Mouse (Mus musculus) midbrain, embryonic 15.5 days (tissue): ENCODE results near the gene Echdc3. TPM values are rescaled to one million over a fixed set of nuclear protein-coding genes. Genes with fewer than 3 reads are reported as not detected.

Source experiments
- ATAC-seq: fragments of 200-750 bp; cut with Nextera tagmentation; replicated peaks from 2 replicates; pipeline ENCODE4 v1.8.0; 2017; ENCODE audit warnings: moderate TSS enrichment
- H3K27ac ChIP-seq: fragments of 300-500 bp; sonication (generic); 2 replicates; pipeline ENCODE4 v1.5.1; 2015; ENCODE audit warnings: mild to moderate bottlenecking, inconsistent platforms
- H3K27me3 ChIP-seq: fragments of 300-500 bp; sonication (generic); replicated peaks from 2 replicates; pipeline ENCODE4 v1.6.1; 2015; ENCODE audit warnings: inconsistent platforms
- H3K36me3 ChIP-seq: fragments of 300-500 bp; sonication (generic); replicated peaks from 2 replicates; pipeline ENCODE4 v1.6.1; 2015; ENCODE audit warnings: inconsistent platforms
- H3K4me1 ChIP-seq: fragments of 300-500 bp; sonication (generic); 2 replicates; pipeline ENCODE4 v1.6.1; 2015; ENCODE audit warnings: inconsistent platforms
- H3K4me2 ChIP-seq: fragments of 300-500 bp; sonication (generic); 2 replicates; pipeline ENCODE4 v1.6.1; 2015; ENCODE audit warnings: inconsistent platforms, mild to moderate bottlenecking, moderate library complexity
- H3K4me3 ChIP-seq: fragments of 300-500 bp; sonication (generic); 2 replicates; pipeline ENCODE4 v1.5.1; 2015; ENCODE audit warnings: mild to moderate bottlenecking, inconsistent platforms
- H3K9ac ChIP-seq: fragments of 300-500 bp; sonication (generic); 2 replicates; pipeline ENCODE4 v1.6.1; 2015; ENCODE audit warnings: mild to moderate bottlenecking, inconsistent platforms
- H3K9me3 ChIP-seq: fragments of 300-500 bp; sonication (generic); 2 replicates; pipeline ENCODE4 v1.6.1; 2016; ENCODE audit warnings: inconsistent platforms
- WGBS: fragments of 180-500 bp; shearing (Covaris S2); methylation state at CpG from one replicate; pipeline ENCODE4 v1.1.7; 2015; ENCODE audit warnings: mixed read lengths; 5-methylcytosine and 5-hydroxymethylcytosine counted together
- polyA plus RNA-seq: library from polyadenylated mRNA; unstranded; fragments of >200 nt; fragmentation: Nextera tagmentation; extraction: Ambion mirVana; gene quantifications from 2 replicates; pipeline ENCODE4 v1.2.1, GENCODE M21; 2015

Echdc3 gene
- polyA plus RNA-seq, 1 experiment from 2014 or later: 1.2 TPM

DNA sequence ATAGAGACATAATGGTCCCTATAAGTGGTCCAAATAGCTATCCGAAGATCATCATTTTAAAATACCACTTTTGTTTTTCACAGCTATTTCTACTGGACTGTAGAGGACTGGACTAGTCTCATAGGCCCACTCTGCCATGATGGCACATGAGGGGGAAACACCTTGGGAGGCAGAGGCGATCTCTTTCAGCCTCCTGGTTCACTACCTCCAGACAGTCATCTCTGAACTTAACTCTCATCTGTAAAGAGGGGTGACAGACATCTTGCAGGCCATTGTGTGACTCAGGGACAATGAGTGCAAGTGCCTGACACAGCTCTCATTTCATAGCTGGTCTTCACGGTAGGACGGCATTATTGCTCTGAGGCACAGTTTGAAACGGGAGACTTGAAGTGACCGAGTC lies 2.0 kb downstream of the Echdc3 start:
- H3K4me2 ChIP-seq: no peak overlapping the region
- no peak for ATAC-seq
- no peak overlapping the region for H3K27ac ChIP-seq
- H3K9ac ChIP-seq: no peak overlapping the region
- no peak overlapping the region for H3K4me3 ChIP-seq
- no peaks in the 10 kb centered on the region for H3K27me3 ChIP-seq
- peaks cover 14% of the 10 kb centered on the region for H3K4me1 ChIP-seq
- no peaks in the 10 kb centered on the region for H3K9me3 ChIP-seq
- no peaks in the 10 kb centered on the region for H3K36me3 ChIP-seq
- 85% methylated on average over 6 of the region's 6 CpGs for WGBS

DNA sequence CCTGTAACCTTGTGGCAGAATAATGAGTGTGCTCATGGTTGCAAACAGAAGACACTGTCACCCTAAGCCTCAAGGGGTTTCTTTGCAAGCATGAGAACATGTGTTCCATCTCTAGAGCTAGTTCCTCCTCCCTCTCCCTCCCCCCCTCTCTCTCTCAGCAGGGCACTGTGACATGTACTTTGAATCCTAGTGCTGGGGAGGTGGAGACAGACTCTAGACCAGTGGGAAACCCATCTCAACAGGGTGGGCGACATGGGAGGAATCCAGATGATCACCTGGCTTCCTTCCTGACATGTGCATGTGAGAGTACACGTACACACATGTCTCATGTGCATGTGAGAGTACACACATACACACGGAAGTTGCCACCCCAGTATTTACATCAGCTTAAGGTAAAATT lies 3.1 kb downstream of the Echdc3 start:
- H3K27me3 ChIP-seq: no peaks in the 10 kb centered on the region
- H3K27ac ChIP-seq: no peak overlapping the region
- H3K36me3 ChIP-seq: no peaks in the 10 kb centered on the region
- H3K4me1 ChIP-seq: peaks cover 14% of the 10 kb centered on the region
- H3K9me3 ChIP-seq: no peaks in the 10 kb centered on the region
- H3K4me3 ChIP-seq: no peak overlapping the region
- no peak overlapping the region for H3K4me2 ChIP-seq
- no peak for ATAC-seq
- 86% methylated on average over 3 of the region's 3 CpGs for WGBS
- H3K9ac ChIP-seq: no peak overlapping the region

- ATAC-seq: no peak
- Histone ChIP-seq H3K9ac (no peak overlapping the region), H3K4me2 (no peak overlapping the region), H3K36me3 (no peaks in the 10 kb centered on the region), H3K4me1 (peaks cover 14% of the 10 kb centered on the region), H3K9me3 (no peaks in the 10 kb centered on the region), H3K27me3 (no peaks in the 10 kb centered on the region), H3K4me3 (no peak overlapping the region), H3K27ac (no peak overlapping the region)
- 75% methylated on average over 11 of the region's 11 CpGs for WGBS
These were observed 3.7 kb downstream of the Echdc3 start for GRCm38 (mm10) chr2:6209116-6209515.

- Histone ChIP-seq H3K27ac (no peak overlapping the region), H3K27me3 (no peaks in the 10 kb centered on the region), H3K9me3 (no peaks in the 10 kb centered on the region), H3K36me3 (no peaks in the 10 kb centered on the region), H3K4me2 (no peak overlapping the region), H3K4me1 (peaks cover 7% of the 10 kb centered on the region), H3K4me3 (no peak overlapping the region), H3K9ac (no peak overlapping the region)
- 82% methylated on average over 2 of the region's 2 CpGs for WGBS
- ATAC-seq: no peak
These were observed 5.1 kb downstream of the Echdc3 start for GRCm38 (mm10) chr2:6207736-6208135.

DNA sequence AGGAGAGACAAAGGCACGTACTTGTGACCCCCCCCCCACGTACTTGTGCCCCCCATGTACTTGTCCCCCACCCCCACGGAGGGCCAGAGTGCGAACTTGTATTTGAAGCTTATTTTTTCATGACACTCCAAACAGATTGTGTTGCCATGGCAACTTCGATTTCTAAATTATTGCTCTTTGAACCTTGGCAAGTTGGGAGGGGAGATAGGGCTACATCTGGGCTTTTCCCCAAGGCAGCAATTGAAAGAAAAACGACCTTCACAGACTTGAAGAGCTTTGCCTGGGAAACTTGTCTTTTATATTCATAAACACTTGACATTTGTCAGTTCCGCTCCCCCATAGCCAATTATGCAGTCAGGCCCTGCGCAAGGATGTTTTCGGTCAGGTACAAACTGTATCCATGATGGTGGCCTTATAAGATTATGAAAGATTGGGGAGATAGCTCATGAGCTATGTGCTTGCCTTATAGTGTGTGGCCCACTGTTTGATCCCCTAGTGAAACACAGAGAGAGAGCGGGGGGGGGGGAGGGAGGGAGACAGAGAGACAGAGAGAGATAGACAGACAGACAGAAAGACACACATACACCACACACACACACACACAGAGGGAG lies 16.4 kb downstream of the Echdc3 start:
- Histone ChIP-seq H3K9me3 (no peaks in the 10 kb centered on the region), H3K36me3 (no peaks in the 10 kb centered on the region), H3K9ac (no peak overlapping the region), H3K4me2 (peak overlapping the region; percentile 13; the same call in 1 of the 2 replicates), H3K4me1 (peaks cover 12% of the 10 kb centered on the region), H3K4me3 (no peak overlapping the region), H3K27ac (peak overlapping the region; percentile 45), H3K27me3 (no peaks in the 10 kb centered on the region)
- peak; percentile 53 for ATAC-seq
- WGBS: 30% methylated on average over 10 of the region's 10 CpGs

DNA sequence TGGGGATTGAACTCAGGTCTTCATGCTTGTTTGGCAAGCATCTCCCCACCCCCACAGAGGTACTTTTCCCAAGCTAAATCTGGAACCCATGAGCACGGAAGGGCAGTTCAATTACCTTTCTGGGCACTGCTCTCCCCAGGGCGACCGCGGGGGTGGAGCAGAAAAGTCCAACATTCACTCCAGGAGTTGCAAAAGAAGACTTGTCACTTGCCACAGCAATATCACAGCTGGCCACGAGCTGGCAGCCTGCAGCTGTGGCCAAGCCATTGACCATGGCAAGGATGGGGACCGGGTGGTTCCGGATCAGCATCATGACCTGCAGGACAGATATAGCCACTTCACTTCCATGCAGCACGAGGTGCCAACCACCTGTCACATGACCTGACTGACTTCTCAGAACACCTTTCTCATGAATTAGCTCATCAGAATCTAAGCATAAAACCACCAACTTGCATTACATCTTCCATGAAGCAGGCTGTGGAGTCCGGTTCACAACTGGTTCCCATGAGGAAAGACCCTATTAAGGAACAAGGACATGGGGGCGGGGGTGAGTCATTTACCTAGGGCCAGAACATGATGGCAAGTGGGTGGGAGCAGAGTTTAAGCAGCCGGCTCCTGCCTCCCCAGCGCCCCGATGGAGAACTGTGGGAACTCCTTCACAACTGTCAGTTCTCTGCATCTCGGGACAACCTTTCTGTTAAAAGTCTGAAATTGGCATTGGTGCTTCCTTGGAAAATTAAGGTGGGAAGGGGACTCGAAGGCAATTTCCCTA lies 17.2 kb downstream of the Echdc3 start:
- 71% methylated on average over 15 of the region's 15 CpGs for WGBS
- Histone ChIP-seq H3K27me3 (no peaks in the 10 kb centered on the region), H3K36me3 (no peaks in the 10 kb centered on the region), H3K9me3 (no peaks in the 10 kb centered on the region), H3K4me3 (no peak overlapping the region), H3K27ac (peak overlapping the region; percentile 45), H3K4me1 (peaks cover 12% of the 10 kb centered on the region), H3K4me2 (no peak overlapping the region), H3K9ac (no peak overlapping the region)
- peak; percentile 38; the same call in 1 of the 2 replicates for ATAC-seq

DNA sequence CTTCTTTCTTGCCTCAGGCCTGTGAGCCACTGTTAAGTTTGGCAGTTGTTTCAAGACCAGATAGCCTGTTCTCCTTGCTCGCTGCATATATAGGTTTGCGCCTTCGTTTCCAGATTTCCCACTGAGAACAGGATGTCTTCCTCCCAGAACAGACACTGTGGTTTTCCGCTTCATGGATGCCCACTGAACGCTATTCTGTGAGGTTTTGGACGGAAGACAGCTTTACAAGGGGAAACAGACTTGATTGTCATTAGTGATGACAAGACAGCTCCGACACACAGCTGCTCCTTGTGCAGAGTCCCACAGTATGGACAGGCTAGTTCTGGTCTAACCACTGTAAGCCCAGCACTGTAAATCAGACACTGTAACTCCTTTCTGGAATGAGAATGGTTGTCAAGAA lies 18.3 kb downstream of the Echdc3 start:
- H3K9me3 ChIP-seq: no peaks in the 10 kb centered on the region
- no peak overlapping the region for H3K4me2 ChIP-seq
- H3K4me3 ChIP-seq: no peak overlapping the region
- H3K4me1 ChIP-seq: peaks cover 12% of the 10 kb centered on the region
- no peak overlapping the region for H3K9ac ChIP-seq
- ATAC-seq: no peak
- no peaks in the 10 kb centered on the region for H3K36me3 ChIP-seq
- WGBS: 68% methylated on average over 7 of the region's 7 CpGs
- H3K27me3 ChIP-seq: no peaks in the 10 kb centered on the region
- H3K27ac ChIP-seq: no peak overlapping the region

DNA sequence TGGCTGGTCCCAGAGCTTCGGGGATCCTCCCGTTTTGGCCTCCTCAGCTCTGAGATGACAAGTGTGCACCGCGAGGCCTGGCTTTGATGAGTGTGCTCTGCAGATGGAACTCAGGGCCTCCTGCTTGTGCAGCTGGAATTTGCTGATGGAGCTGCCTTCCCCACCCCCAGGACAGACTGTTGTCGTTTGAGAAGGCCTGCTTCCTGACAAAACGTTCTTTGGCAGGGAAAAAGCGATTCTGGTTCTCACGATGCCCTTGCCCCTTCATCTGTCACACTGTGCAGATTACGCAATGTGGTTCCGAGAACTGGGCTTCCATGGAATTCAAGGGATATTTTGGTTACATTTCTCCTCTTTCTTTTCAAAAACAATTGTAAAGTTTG lies 19.3 kb downstream of the Echdc3 start:
- Histone ChIP-seq H3K4me2 (no peak overlapping the region), H3K27ac (no peak overlapping the region), H3K36me3 (no peaks in the 10 kb centered on the region), H3K9ac (no peak overlapping the region), H3K9me3 (no peaks in the 10 kb centered on the region), H3K4me1 (peaks cover 12% of the 10 kb centered on the region), H3K4me3 (no peak overlapping the region), H3K27me3 (no peaks in the 10 kb centered on the region)
- WGBS: 72% methylated on average over 10 of the region's 10 CpGs
- no peak; the same call in 1 of the 2 replicates for ATAC-seq

- Histone ChIP-seq H3K27ac (no peak overlapping the region), H3K4me2 (no peak overlapping the region), H3K36me3 (no peaks in the 10 kb centered on the region), H3K9ac (no peak overlapping the region), H3K27me3 (no peaks in the 10 kb centered on the region), H3K9me3 (no peaks in the 10 kb centered on the region), H3K4me3 (no peak overlapping the region), H3K4me1 (peaks cover 12% of the 10 kb centered on the region)
- 75% methylated on average over 20 of the region's 20 CpGs for WGBS
- ATAC-seq: peak; percentile 62
These were observed 19.8 kb downstream of the Echdc3 start for GRCm38 (mm10) chr2:6192820-6193590.

GRCm38 (mm10) chr2:6190036-6190435 lies 22.8 kb downstream of the Echdc3 start:
- Histone ChIP-seq H3K4me2 (no peak overlapping the region), H3K4me1 (peaks cover 11% of the 10 kb centered on the region; the same call in 1 of the 2 replicates), H3K9ac (no peak overlapping the region), H3K4me3 (no peak overlapping the region), H3K27me3 (no peaks in the 10 kb centered on the region), H3K9me3 (no peaks in the 10 kb centered on the region), H3K36me3 (no peaks in the 10 kb centered on the region), H3K27ac (no peak overlapping the region)
- 90% methylated on average over 6 of the region's 6 CpGs for WGBS
- ATAC-seq: no peak

DNA sequence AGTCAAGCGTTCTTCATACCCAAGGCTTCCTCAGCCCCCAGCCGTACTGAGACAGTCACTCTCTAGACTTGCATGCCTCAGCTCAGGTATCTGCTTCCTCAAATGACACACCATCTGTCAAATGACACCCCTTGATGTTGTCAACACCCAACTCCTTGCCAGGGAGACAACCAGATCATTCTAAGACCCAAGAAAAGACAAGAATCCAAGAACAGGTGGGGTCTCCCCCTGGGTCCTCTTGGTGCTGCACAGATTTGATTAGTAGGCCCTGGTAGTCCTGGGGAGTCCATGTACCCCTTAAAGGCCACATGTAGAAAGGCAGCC lies 23.2 kb downstream of the Echdc3 start:
- Histone ChIP-seq H3K4me1 (peaks cover 11% of the 10 kb centered on the region; the same call in 1 of the 2 replicates), H3K9me3 (no peaks in the 10 kb centered on the region), H3K36me3 (no peaks in the 10 kb centered on the region), H3K27me3 (no peaks in the 10 kb centered on the region), H3K9ac (no peak overlapping the region), H3K4me3 (no peak overlapping the region), H3K4me2 (no peak overlapping the region), H3K27ac (no peak overlapping the region)
- no peak for ATAC-seq
- 93% methylated on average over 2 of the region's 2 CpGs for WGBS

DNA sequence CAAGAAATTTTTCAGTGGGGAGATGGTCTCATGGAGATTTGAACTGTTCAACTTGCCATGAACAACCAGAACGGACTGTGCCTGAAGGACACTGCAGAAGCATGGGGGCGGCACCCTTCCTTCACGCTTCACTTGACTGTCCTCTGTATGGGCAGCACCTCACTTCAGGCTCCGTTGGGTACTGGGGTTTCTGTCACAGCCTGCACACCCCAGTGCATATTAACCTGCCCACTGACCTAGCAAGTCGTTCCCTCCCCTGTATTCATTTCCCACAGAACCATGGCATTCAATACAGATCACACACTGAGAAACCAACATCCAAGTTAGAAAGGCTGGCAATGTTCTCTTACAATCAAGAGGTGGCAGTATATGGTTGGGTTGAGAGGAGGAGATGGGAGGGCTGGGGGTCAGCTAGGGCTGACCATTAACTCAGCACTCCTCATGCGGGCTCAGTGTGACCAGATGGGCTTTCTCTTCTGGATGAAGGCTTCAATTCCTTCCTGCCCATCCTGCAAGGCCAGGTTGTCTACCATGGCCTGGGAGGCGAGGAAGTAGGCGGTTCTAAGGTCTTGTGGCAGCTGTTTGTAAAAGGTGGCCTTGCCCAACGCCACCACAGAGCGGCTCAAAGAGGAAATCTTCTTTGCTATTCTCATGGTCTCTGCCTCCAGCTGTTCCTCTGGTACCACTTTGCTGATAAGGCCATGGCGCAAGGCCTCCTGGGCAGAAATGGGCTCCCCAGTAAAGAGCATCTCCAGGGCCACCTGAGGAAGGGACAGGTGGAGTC lies 23.8 kb downstream of the Echdc3 start:
- no peaks in the 10 kb centered on the region for H3K36me3 ChIP-seq
- WGBS: 72% methylated on average over 11 of the region's 11 CpGs
- no peak overlapping the region for H3K9ac ChIP-seq
- no peaks in the 10 kb centered on the region for H3K27me3 ChIP-seq
- H3K4me2 ChIP-seq: no peak overlapping the region
- peaks cover 11% of the 10 kb centered on the region; the same call in 1 of the 2 replicates for H3K4me1 ChIP-seq
- ATAC-seq: no peak
- no peaks in the 10 kb centered on the region for H3K9me3 ChIP-seq
- H3K4me3 ChIP-seq: no peak overlapping the region
- no peak overlapping the region for H3K27ac ChIP-seq
